Mouse (Mus musculus): ENCODE results near the gene Proser2. TPM values are rescaled to one million over a fixed set of nuclear protein-coding genes. Genes with fewer than 3 reads are reported as not detected.
A peak's percentile ranks its signal among the peaks of the same experiment; 100 is the strongest.

Gene Proser2
- polyA plus RNA-seq, 1 experiment from 2014 or later = 5.6 TPM

DNA sequence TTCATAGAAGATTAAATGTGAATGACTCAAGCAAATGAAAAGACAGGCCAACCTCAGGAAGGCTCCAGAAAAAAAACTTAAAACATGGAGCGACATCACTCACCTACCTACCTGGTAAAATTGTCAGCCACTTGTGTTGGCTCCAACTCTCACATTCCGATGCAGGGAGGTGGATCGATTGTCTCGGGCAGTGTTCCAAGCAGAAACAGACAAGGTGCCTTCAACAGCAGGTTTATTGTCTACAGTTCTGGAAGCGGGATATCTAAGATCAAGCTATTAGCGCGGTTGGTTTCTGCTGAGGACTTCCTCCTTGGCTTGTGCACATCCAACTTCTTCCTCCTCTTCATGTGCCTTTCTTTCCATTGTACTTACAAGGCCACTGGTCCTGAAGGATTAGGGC, 27.6 kb upstream of the Proser2 start:
- no peak for ATAC-seq (ENCODE audit: low read depth)
- Histone ChIP-seq H3K4me3 (no peak overlapping the region), H3K27me3 (no peaks in the 10 kb centered on the region; the same call in 1 of the 2 replicates), H3K9ac (no peak overlapping the region), H3K36me3 (no peaks in the 10 kb centered on the region), H3K27ac (replicated peaks) (no peak overlapping the region), H3K4me2 (no peak overlapping the region), H3K4me1 (replicated peaks) (no peaks in the 10 kb centered on the region; the same call in 1 of the 2 replicates), H3K9me3 (no peaks in the 10 kb centered on the region)
- WGBS = 93% methylated on average over 7 of the region's 7 CpGs

- no peaks in the 10 kb centered on the region for H3K36me3 ChIP-seq
- H3K4me2 ChIP-seq = no peak overlapping the region
- WGBS = 95% methylated on average over 4 of the region's 4 CpGs
- no peaks in the 10 kb centered on the region; the same call in 1 of the 2 replicates for H3K27me3 ChIP-seq
- no peak overlapping the region for H3K4me3 ChIP-seq
- no peak overlapping the region for H3K9ac ChIP-seq
- no peaks in the 10 kb centered on the region; the same call in 1 of the 2 replicates for H3K4me1 ChIP-seq (replicated peaks)
- ATAC-seq (ENCODE audit: low read depth) = no peak
- H3K9me3 ChIP-seq = no peaks in the 10 kb centered on the region
- H3K27ac ChIP-seq (replicated peaks) = no peak overlapping the region
These were observed 27.2 kb upstream of the Proser2 start for GRCm38 (mm10) chr2:6157208-6157607.

- H3K36me3 ChIP-seq = no peaks in the 10 kb centered on the region
- H3K4me3 ChIP-seq = no peak overlapping the region
- WGBS = 88% methylated on average over 5 of the region's 5 CpGs
- no peaks in the 10 kb centered on the region for H3K4me1 ChIP-seq (replicated peaks)
- no peak overlapping the region for H3K4me2 ChIP-seq
- no peaks in the 10 kb centered on the region for H3K9me3 ChIP-seq
- no peak for ATAC-seq (ENCODE audit: low read depth)
- H3K27ac ChIP-seq (replicated peaks) = no peak overlapping the region
- H3K9ac ChIP-seq = no peak overlapping the region
- no peaks in the 10 kb centered on the region for H3K27me3 ChIP-seq
These were observed 19.8 kb upstream of the Proser2 start for GRCm38 (mm10) chr2:6149801-6150200.

DNA sequence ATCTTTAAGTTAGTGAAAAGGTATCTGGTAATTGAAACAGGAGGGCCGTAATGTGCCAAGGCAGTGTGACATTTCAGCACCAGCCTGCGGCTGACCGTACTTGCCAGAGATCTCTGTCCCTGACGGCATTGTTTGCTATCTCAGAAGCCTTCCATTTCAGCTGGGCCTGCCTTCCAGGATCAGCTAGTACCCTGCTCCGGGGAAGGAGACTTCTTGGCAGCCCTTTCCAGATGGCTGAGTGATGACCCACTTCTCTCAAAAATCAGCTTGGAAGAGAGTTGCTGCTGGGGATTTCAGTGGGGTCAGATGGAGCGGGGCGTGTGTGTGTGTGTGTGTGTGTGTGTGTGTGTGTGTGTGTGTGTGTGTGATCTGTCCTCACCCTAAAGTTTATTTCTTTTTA, 16.9 kb upstream of the Proser2 start:
- Histone ChIP-seq H3K4me1 (replicated peaks) (0 out of 2 replicates have a peak, but pooled peaks cover 5% of the 10 kb centered on the region), H3K27ac (replicated peaks) (no peak overlapping the region), H3K9ac (no peak overlapping the region), H3K27me3 (no peaks in the 10 kb centered on the region), H3K4me3 (no peak overlapping the region), H3K9me3 (no peaks in the 10 kb centered on the region), H3K36me3 (no peaks in the 10 kb centered on the region), H3K4me2 (no peak overlapping the region)
- 84% methylated on average over 7 of the region's 7 CpGs for WGBS
- ATAC-seq (ENCODE audit: low read depth) = no peak

DNA sequence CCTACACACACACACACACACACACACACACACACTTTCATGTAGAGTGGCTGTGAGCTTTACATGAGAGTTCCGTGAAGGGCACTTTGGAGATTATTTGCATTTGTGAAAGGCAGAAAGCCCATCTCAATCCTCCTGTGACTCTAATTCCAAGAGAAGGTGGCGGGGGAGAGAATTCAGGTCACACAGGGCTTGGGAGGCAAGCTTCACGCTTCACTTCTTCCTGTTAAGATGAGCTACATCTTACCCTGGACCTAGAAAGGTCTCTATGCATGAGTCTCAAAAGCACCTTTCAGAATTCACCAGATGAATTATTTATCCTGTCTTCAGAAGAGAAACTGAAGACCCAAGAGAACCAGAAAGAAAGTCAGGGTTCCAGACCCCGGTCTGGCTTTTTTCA, 16.2 kb upstream of the Proser2 start:
- WGBS = 89% methylated on average over 4 of the region's 4 CpGs

DNA sequence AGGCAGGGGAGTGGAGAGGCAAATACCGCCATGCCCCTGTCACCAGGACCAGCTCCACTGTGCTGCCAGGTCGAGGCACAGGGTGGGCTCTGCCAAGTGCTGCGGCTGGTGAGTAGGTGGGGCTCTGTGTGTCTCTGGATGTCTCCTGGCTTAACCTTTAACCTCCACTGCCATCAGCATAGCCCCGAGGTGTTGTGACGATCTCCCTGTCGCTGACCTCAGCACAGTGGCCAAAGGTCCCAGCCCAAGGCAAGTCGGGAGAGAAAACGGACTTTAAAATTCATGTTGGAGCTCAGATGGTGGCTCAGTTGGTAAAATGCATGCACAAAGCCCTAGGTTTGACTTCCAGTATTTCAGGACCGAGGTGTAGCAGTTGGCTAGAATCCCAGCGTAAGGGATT, 15.6 kb upstream of the Proser2 start:
- WGBS = 85% methylated on average over 10 of the region's 10 CpGs
- Histone ChIP-seq H3K9me3 (no peaks in the 10 kb centered on the region), H3K4me2 (no peak overlapping the region), H3K27me3 (no peaks in the 10 kb centered on the region), H3K4me3 (no peak overlapping the region), H3K36me3 (no peaks in the 10 kb centered on the region), H3K27ac (replicated peaks) (no peak overlapping the region), H3K9ac (no peak overlapping the region), H3K4me1 (replicated peaks) (0 out of 2 replicates have a peak, but pooled peaks cover 5% of the 10 kb centered on the region)
- ATAC-seq (ENCODE audit: low read depth) = no peak

More for the DNA sequence above, 16.2 kb upstream of the Proser2 start:
- H3K4me3 ChIP-seq = no peak overlapping the region
- no peak overlapping the region for H3K9ac ChIP-seq
- no peak for ATAC-seq (ENCODE audit: low read depth)
- H3K27ac ChIP-seq (replicated peaks) = no peak overlapping the region
- no peaks in the 10 kb centered on the region for H3K27me3 ChIP-seq
- no peaks in the 10 kb centered on the region for H3K9me3 ChIP-seq
- H3K36me3 ChIP-seq = no peaks in the 10 kb centered on the region
- H3K4me2 ChIP-seq = no peak overlapping the region
- H3K4me1 ChIP-seq (replicated peaks) = 0 out of 2 replicates have a peak, but pooled peaks cover 5% of the 10 kb centered on the region

GRCm38 (mm10) chr2:6142915-6143654, 13.1 kb upstream of the Proser2 start:
- ATAC-seq (ENCODE audit: low read depth) = no peak
- Histone ChIP-seq H3K4me1 (replicated peaks) (0 out of 2 replicates have a peak, but pooled peaks cover 5% of the 10 kb centered on the region), H3K9ac (no peak overlapping the region), H3K4me2 (no peak overlapping the region), H3K27me3 (no peaks in the 10 kb centered on the region), H3K36me3 (no peaks in the 10 kb centered on the region), H3K27ac (replicated peaks) (no peak overlapping the region), H3K4me3 (no peak overlapping the region), H3K9me3 (no peaks in the 10 kb centered on the region)
- 81% methylated on average over 16 of the region's 16 CpGs for WGBS

GRCm38 (mm10) chr2:6140572-6141161, 10.7 kb upstream of the Proser2 start:
- H3K36me3 ChIP-seq = no peaks in the 10 kb centered on the region
- H3K27me3 ChIP-seq = no peaks in the 10 kb centered on the region
- H3K4me2 ChIP-seq = no peak overlapping the region
- H3K9me3 ChIP-seq = no peaks in the 10 kb centered on the region
- ATAC-seq (ENCODE audit: low read depth) = no peak
- WGBS = 83% methylated on average over 9 of the region's 9 CpGs
- H3K9ac ChIP-seq = no peak overlapping the region
- H3K4me1 ChIP-seq (replicated peaks) = 0 out of 2 replicates have a peak, but pooled peaks cover 5% of the 10 kb centered on the region
- H3K27ac ChIP-seq (replicated peaks) = no peak overlapping the region
- no peak overlapping the region for H3K4me3 ChIP-seq

- no peak overlapping the region for H3K4me2 ChIP-seq
- H3K36me3 ChIP-seq = no peaks in the 10 kb centered on the region
- H3K4me1 ChIP-seq (replicated peaks) = peaks cover 8% of the 10 kb centered on the region; the same call in 1 of the 2 replicates
- no peak for ATAC-seq (ENCODE audit: low read depth)
- no peak overlapping the region for H3K9ac ChIP-seq
- H3K4me3 ChIP-seq = no peak overlapping the region
- H3K27me3 ChIP-seq = peaks cover 15% of the 10 kb centered on the region
- no peaks in the 10 kb centered on the region for H3K9me3 ChIP-seq
- 91% methylated on average over 19 of the region's 19 CpGs for WGBS
- no peak overlapping the region for H3K27ac ChIP-seq (replicated peaks)
These were observed 3.9 kb upstream of the Proser2 start for GRCm38 (mm10) chr2:6133871-6134270.

DNA sequence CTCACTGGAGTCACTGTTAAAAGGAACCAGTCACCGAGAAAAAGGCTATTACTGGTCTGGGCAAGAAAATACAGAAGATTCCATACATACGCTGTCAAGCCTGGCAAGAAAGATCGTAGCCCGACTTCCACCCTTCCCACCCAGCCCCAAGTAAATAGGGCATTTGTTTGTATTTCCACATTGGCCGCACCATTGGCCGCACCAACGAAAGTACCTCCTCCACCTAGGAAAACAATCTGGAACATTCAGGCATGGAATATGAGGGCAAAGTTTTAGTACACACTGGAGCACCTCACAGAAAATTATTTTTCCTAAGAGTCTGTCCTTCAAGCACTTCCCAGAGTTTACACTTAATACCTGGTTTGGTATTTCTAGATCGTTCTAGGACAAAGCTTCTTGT, 1.1 kb downstream of the Proser2 start:
- no peaks in the 10 kb centered on the region for H3K36me3 ChIP-seq
- no peaks in the 10 kb centered on the region for H3K9me3 ChIP-seq
- WGBS = 48% methylated on average over 8 of the region's 8 CpGs
- H3K4me3 ChIP-seq = peak overlapping the region; percentile 63
- no peak overlapping the region for H3K27ac ChIP-seq (replicated peaks)
- peak overlapping the region; percentile 92 for H3K4me2 ChIP-seq
- H3K27me3 ChIP-seq = peaks cover 36% of the 10 kb centered on the region
- H3K4me1 ChIP-seq (replicated peaks) = peaks cover 8% of the 10 kb centered on the region; the same call in 1 of the 2 replicates
- no peak for ATAC-seq (ENCODE audit: low read depth)
- no peak overlapping the region for H3K9ac ChIP-seq

GRCm38 (mm10) chr2:6128136-6128805, 1.7 kb downstream of the Proser2 start:
- Histone ChIP-seq H3K9ac (no peak overlapping the region), H3K36me3 (no peaks in the 10 kb centered on the region), H3K4me3 (no peak overlapping the region), H3K9me3 (no peaks in the 10 kb centered on the region), H3K27ac (replicated peaks) (no peak overlapping the region), H3K27me3 (peaks cover 36% of the 10 kb centered on the region), H3K4me2 (no peak overlapping the region), H3K4me1 (replicated peaks) (peaks cover 8% of the 10 kb centered on the region; the same call in 1 of the 2 replicates)
- WGBS = 89% methylated on average over 11 of the region's 11 CpGs
- ATAC-seq (ENCODE audit: low read depth) = no peak

GRCm38 (mm10) chr2:6123046-6123445, 7.0 kb downstream of the Proser2 start:
- Histone ChIP-seq H3K9ac (no peak overlapping the region), H3K9me3 (no peaks in the 10 kb centered on the region), H3K4me2 (no peak overlapping the region), H3K27me3 (peaks cover 13% of the 10 kb centered on the region), H3K36me3 (no peaks in the 10 kb centered on the region), H3K4me3 (no peak overlapping the region), H3K4me1 (replicated peaks) (no peaks in the 10 kb centered on the region), H3K27ac (replicated peaks) (no peak overlapping the region)
- WGBS = 83% methylated on average over 7 of the region's 7 CpGs
- ATAC-seq (ENCODE audit: low read depth) = no peak
